Mouse (Mus musculus) right cerebral cortex, postnatal 14 days (tissue): ENCODE measurements around the gene Spata3.
"Not testable (repeated sequence)": the region's sequence is repeated elsewhere in the genome, so short reads cannot be mapped to it uniquely, and the experiment has no call there.

Source experiments
- DNase-seq: peaks from one replicate; pipeline ENCODE4 v3.0.0; 2022

Gene Spata3

DNA sequence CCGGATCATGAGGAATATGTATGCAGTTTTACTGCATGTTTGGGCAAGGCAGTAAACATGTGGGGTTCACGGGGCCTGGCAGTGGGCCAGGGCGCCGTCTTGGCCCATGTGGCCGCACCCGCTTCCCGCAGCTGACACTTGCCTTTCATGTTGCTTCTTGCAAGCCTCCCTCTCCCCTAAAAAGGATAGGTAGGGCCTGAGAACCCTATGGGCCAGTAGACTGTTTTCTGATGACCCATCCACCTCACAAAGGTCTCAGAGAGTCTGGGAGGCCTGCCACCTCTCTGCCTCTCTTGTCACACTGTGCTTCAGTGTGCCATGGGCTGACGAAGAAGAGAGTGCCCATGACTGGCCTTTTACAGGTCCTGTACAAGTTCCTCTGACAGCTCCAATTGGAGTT is at the start of gene Spata3:
Gene Spata3 (plus strand): TSS at position 301 of the 400 bp plus-strand sequence.
- no peak for DNase-seq

DNA sequence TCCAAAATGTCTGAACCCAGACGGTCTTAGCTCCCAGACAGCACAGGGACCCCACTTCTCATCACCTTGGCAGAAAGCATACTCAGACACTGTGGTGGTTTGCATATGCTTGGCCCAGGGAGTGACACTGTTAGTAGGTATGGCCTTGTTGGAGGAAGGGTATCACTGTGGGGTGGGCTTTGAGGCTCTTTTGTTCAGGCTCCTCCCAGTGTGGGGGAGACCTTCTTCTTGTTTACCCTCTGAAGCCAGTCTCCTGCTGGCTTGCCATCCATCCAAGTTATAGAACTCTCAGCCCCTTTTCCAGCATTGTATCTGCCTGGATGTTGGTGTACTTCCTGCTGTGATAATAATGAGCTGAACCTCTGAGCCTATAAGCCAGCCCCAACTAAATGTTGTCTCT is 47.5 kb upstream of the Spata3 start:
- DNase-seq: no peak

DNA sequence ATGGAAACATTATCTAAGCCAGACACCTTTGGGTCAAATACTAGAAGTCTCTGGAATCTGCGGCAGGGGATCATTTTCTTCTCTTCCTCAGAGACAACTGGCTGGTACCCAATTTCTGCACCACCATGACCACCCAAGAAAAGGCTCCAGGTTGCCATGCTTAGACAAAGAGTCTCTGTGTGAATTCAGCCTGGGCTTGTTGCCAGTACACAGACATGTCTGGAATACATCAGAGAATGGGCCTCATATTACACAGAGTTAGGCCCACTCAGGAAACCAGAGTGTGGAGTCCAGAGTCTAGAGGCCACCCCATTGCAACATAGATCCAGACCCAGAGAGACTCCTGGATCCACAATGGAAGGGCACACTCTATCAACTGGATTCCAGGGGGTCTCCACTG is 47.1 kb upstream of the Spata3 start:
- peak; percentile 33 for DNase-seq

DNA sequence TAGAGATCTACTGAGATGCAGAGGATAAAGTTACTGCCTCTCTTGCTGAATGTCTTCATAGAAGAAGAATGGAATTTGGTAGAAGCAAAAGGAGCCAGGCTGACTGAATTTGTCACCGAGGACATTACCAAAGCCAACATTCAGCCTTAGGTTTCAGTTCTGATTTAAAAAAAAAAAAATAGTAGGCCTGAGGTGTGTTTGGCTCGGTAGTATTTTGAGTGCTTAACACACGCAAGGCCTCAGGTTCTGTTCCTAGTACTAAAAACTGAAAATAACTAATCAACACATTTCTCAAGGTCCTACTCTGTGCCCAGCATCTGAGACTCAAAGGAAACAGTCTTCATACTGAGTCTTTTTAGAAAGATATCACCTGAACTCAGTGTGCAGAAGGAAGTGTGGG is 45.5 kb upstream of the Spata3 start:
- no peak for DNase-seq

DNA sequence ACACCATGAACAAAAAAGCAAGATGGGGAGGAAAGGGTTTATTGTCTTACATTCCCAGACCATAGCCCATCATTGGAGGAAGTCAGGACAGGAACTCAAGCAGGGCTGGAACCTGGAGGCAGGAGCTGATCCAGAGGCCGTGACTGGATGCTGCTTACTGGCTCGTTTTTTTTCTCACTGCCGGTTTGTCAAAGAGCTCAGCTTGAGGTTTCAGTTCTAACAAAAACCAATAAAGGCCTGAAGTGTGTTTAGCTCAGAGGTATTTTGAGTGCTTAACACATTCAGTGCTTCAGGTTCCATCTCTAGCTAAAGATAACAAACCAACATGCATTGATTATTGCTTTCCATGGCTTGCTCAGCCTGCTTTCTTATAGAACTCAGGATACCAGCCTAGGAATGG is 44.3 kb upstream of the Spata3 start:
- no peak for DNase-seq

DNA sequence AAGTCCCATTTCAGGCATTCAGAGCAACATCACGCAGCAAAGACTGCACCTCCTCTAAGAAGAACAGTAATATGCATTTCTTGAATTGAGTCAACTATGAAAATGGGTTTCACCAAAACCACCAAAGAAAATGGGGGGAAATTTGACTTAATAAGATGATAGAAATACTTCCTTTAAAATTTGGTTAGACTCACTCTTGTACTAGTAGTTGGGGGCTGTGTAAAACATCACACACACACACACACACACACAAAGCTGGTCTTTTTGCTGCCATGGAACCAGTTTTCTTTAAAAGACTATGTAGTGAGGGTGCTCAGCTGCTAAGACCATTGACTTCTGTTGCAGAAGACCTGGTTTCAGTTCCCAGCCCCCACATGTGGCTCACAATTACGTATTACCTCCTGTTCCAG is 43.1 kb upstream of the Spata3 start:
- no peak for DNase-seq

DNA sequence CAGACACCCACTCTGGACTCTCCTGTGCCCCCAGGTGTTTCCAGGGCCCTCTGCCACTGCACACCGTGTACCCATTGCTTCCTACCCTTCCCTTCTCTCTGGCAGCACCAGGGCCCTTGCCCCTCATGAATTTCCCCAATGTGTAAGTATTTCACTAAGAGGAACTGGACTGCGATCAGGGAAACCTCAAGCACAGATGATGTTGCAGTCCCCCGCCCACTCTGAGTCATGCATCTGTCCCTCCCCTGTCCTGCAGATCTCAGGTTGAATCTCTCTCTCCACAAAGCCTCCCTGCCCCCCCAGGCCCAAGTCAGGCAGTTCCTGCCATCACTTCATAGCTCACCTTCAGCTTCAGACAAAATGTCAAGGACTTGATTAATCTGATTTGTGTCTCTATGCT is 38.9 kb upstream of the Spata3 start:
- no peak for DNase-seq

DNA sequence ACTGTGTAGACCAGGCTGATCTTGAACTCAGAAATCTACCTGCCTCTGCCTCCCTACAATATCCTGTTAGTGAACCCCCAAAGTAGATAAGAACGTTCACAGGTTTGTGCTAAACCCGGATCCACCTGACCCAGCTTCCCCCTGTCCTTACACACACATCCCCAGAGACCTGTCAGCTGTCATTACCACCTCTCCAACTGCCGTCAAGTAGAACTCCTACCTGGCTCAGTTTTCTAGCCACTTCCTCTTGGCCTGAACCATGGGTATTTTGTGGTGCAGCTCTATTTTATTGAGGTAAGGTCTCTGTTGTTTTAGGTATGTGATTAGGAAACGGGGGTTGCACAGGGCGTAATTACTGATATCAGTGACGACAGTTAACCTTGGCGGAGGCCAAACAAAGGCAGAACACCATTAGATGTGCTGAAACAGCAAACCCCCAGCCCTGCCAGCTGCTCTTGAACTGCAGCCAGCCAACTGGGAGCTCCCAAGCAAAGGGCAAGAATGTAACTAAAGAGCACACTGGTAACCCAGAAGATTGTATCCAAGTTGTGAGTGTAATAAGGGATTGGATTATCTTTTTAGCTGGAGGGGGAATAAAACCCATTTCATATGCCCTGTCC is 34.8 kb upstream of the Spata3 start:
- DNase-seq: no peak

DNA sequence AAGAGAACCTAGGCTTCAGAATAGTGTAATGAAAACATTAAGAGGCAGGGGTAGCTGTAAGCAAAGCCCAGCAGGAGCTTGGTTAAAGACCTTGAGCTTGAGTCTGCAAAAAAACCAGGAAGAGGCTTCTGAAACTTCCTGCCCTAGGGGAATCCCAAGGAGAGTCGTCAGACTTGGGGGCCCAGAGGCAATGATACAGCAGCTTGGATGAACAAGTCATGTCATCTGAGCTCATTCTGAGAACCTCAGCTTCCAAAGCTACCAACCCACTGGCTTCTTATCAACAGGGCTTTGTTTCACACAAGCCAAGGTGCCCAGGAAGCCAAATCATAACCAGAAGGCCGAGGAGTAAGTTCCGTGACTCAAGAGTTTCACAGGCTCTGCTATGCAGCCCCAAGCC is 30.8 kb upstream of the Spata3 start:
- no peak for DNase-seq

DNA sequence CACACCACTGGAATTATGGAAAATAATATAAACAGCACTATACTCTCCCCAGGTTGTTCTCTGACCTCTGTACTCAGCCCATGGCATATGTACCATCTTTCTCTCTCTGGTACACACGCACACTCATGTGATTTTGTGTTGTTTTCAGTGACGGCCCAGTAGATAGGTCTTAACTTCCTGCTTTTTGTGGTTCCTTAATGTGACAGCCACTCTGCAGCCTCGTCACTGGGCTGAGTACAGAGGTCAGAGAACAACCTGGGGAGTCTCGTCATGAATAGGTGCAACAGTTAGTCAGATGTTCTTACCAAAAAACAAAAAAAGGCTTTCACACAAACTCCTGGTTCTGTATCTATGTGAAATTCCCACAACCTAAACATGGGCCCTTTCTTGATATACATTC is 28.3 kb upstream of the Spata3 start:
- no peak for DNase-seq

DNA sequence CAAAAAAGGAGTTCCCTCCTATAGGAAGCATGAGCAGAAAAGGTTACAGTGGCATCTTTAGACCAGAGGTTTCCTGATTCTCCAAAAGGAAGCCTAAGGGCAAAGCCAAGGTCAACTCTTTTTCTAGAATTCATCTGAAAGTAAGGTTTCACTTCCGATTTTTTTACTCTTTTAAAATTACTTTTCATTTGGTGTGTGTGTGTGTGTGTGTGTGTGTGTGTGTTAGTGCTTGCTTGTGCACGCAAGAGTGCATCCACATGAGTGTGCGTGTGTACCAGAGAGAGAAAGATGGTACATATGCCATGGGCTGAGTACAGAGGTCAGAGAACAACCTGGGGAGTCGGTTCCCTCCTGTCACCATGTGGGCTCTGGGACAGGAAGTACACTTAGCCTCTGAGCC is 27.7 kb upstream of the Spata3 start:
- DNase-seq: not testable (repeated sequence)

DNA sequence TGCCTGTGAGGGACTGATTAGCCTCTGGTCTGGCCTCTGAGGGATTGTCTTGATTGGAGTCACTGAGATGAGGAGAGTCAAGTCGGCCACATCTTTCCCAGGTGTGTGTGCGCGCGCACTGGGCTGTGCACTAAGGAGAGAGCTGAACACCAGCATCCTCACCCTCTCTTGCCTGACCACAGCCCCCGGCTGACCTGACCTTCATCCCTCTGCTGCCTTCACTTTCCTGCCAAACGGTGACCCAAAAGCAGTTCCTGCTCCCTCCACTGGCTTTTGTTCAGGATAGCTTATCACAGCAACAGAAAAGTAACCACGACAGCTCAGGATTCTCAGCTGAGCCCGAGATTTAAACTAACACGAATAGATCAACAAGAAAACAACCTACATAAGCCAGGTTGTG is 24.4 kb upstream of the Spata3 start:
- DNase-seq: no peak

DNA sequence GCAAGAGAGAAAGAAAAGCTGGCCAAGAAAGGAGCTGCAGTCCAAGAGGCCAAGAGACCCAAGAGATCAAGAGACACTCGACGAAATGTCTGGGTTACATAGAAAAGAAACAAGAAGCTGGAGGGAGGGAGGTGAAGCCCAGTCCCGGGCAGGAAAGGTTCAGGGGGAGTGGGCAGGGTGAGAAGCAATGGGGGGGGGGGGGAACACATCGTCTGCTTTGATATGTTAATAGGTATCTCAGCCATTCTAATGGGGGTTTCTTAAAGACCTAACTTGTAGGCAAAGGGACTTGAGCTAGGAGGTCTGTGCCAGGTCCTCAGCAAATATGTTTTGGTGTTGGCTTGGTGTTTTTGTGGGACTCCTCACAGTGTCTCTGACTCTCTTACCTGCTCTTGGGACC is 23.1 kb upstream of the Spata3 start:
- DNase-seq: no peak

DNA sequence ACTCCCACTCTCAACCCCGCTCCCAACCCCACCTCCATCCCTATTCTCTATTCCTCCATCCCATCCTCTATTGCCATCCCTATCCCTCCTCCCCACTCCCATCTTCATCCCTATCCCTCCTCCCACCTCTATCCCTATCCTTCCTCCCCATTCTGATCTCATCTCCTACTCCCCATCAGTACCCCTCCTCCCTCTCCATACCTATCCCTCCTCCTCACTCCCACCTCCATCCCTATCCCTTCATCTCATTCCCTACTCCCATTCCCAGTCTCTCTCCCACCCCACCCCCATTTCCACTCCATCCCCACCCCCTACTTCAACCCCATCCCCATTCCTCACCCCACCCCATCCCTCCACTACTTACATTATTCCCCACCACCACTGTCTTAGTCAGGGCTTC is 19.4 kb upstream of the Spata3 start:
- DNase-seq: no peak

DNA sequence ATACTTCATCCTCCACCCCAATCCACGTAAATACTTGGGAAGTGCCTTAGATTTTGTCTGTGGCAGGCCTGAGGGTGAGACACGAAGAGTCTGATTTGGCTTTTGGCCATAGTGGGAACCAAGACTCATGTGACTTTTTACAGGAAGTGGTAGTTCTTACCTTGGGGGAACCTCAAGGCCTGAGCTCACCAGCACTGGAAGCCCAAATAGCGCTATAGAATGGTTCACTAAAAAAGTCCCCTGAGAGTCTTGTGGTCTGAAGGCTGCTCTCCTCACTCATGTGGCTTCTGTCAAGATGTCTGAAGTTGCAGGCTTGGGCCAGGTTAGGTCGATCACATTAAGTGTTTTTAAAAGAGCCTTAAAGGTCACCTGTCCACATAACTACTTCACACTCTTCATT is 18.6 kb upstream of the Spata3 start:
- DNase-seq: no peak

DNA sequence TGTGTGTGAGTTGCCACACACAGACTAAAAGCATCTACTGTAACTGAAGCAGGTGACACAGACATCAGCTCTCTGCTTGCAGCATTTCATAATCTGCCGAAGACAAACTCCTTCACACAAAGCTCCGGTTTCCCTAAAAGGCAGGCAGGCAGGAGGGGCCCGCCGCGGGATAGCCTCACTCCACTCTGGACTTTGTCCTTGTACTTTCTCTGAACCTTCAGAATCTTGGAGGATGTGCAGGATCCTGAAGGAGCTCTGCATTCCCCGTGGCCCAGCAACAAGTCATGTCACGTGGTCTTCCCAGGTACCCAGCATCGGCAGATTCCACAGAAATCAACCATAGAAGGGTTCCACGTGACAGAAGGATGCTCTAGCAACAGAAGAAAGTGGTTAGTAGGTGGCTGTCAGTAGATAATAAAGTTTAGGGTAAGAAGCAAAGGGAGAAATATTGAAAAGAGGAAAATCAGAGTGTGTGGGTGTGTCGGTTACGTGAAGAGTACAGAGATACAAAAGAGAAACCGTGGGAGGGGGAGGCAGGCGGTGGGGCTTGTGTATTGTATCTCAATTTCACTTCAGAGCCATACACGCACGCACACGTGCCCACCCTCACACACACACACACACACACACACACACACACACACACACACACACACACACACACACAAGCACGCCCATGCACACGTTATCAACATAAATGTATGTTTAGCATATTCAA is 16.6 kb upstream of the Spata3 start:
- no peak for DNase-seq

DNA sequence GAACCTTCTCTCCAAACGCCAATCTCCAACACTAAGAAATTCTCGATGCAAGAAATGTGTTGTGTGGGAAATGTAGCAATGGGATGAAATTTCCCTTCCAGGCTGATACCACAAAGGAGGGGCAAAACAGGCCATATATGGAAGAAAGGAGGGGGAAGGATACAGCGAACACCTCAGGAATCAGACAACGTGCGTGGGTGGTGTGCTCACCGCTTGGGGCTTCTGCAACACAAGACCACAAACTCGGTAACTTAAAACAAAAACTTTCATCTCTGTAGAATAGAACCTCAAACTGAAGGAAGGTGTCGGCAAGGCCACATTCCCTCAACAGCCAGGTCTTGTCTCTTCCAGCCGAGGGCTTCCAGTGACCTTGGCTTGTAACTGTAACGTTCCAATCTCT is 11.1 kb upstream of the Spata3 start:
- no peak for DNase-seq

DNA sequence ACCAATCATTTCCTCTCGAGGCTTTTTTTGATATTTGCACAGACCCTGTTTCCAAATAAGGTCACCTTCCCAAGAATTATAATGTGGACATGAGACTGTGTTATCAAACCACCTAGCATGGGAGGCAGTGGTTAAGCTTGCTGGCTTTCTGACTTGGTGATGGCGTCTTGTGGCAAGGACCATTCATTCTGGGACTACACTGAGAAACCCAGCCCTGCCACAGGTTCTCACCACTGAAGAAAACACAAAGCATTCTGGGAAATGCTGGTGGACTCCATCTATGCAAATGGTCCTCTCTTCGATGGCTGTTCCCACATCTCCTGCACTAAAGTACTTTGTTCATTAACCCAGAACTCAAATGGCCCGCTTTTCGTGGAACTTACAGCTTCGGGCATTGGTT is 10.6 kb upstream of the Spata3 start:
- DNase-seq: no peak

DNA sequence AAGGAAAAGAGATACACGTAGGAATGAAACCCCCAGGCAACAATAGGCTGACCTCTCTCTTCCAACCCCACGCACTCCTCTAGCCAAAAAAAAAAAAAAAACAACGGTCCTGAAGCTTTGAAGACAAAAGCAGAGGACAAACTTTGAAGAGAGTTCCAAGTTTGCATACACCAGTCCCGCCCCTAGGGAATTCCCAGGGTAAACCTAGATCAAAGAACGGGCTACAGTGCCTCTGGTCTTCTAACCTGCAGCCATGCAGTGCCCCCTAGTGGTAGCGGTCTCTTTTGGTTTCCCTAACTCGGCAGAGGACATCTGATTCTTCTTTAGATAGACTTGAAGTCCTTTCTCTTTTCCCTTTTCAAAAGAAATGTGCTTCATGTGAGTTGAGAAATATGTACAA is 8.8 kb upstream of the Spata3 start:
- DNase-seq: peak; percentile 97

DNA sequence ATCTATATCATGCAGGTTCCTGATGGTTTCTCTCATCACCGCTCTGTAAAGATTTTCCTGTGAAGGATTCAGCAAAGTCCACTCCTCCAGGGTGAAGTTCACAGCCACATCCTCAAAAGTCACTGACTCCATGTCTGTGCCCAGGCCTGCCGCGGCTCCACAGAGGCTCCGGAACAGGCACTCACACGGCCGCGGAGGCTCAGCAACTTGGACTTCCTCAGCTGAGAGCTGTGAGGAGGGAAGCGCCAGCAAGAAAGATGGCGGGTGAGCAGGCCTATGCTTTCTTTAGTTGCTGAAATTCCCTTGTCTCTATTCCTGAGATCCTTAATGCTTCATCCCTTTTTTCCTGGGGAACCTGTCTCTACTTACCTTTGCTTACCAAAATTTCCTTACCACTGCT is 858 bp upstream of the Spata3 start:
- DNase-seq: not testable (repeated sequence)

DNA sequence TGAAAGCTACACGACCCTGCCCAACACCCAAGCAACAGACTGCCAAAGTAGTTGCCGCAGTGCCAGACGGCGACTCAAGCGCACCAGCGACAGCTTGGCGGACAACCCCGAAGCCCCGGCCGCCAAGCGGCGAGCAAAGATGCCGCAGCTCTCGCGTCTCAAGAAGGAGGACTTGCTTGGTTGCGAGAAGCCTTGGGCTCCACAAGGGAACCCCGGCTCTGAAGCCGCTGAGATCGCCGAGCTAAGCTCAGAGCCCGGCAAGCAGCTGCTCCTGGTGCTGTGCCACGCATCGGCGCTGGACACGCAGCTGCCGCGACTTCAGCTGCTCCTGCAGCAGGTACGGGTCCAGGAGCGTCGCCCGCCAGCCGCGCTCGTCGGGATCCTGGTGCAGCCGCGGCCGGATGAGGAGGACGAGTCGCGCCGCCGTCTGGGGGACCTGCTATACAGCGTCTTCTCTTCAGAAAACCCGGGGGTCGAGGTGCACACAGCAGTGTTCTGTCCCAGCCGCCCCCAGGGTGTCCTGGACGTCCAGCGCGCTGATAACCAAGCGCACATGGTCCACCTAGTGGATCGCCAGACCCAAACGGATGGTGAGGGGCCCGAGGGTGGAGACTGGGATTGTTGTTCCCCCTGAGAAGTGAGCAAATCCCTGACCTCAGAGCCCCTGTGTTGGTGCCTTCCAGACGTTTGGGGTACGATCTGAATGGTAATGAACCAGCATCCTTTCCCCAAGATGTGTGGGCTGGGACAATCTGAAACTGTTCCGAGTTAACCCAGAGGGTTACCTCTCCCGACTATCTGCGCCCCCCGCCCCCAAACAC is 1.8 kb downstream of the Spata3 start:
- peak; percentile 74 for DNase-seq

DNA sequence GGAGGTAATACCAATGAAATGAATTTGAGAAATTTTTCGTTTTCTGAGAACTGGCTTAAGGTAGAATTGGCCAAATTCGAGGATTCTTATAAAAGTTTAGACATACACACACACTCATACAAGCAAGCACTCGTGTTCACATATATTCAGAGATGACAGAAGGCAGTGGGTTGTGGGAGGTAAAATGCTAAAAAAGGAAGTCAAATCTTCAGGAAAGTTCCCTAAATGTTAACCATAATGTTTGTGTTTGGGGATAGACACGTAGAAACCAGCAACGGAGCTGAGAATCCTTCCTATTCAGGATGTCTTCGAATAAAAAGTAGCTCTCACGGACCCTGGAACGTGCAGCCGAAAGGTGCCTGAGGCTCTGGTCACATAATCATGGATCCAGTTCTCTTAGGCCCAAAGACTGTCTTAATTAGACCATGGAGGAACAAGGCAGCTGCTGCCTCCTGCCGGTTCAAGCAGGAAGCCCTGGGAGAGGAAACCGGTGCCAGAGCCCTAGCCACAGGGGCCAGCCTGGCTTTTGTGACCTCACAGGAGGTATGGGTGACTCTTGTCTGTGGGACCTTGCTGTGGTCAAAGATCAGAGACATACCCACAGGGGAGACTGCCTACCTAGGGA is 4.9 kb downstream of the Spata3 start:
- DNase-seq: peak; percentile 38

DNA sequence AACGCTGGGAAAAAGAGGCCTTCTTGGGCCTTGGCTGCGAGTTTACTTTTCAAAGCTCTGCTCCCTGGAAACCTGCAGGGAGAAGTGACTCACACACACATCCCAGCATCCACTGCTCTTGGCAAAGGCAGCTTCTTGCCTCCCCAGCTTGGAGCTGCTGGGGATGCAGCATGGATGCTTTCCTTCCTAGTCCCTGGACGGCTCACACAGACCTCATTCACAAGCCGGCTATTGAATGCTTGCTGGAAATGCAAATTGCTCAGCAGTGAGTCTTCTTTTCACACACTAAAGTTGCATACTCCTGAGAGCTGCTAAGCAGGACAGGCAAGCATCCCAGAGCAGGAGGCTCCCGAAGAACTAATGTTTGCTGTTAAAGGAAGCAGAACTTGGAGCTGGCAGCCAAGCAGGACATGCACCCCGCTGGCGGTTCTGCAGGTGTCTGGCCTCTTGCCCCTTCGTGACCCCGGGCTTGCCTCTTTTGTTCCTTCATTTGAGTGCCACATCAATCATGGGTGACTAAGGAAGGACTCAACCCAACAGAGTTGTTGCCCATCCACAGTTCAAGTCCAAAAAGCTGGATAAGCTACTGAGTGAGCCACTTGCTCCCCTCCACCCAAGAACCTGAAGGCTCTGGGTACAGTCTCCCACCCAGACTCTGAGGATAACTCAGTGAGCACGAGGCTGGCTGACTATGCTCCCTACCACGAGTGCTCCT is 15.8 kb downstream of the Spata3 start:
- DNase-seq: peak; percentile 44
